Mouse (Mus musculus): ENCODE data around the gene Cxcl9. TPM values are rescaled to one million over a fixed set of nuclear protein-coding genes. Genes with fewer than 3 reads are reported as not detected.
"Not testable (repeated sequence)": the region's sequence is repeated elsewhere in the genome, so short reads cannot be mapped to it uniquely, and the experiment has no call there.

Gene Cxcl9
- polyA plus RNA-seq, 1 experiment from 2014 or later, result not detected

DNA sequence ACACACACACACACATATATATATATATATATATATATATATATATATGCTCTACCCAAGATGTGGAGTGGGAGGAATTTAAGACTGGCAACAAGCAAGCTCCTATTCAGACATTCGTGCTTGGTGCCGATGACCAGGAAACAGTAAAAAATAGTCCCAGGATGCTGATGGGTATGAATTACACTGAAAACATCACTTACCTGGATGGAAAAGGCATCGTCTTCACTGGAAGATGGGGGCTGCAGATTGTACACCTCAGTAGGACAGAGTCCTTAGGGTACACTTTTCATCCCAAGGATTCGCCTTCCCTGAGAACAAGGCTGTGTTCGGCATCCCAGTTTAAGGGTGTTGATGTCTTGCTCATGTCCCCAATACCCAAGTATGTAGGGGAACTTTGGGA, 36.1 kb upstream of the Cxcl9 start:
- ATAC-seq (ENCODE audit: low FRiP score, low read depth), result no peak
- H3K27ac ChIP-seq (replicated peaks), result no peak overlapping the region
- no peaks in the 10 kb centered on the region for H3K27me3 ChIP-seq
- H3K4me1 ChIP-seq, result no peaks in the 10 kb centered on the region
- no peak overlapping the region for H3K9ac ChIP-seq (replicated peaks)
- H3K4me2 ChIP-seq (replicated peaks), result no peak overlapping the region
- no peaks in the 10 kb centered on the region for H3K9me3 ChIP-seq
- H3K4me3 ChIP-seq, result no peak overlapping the region
- no peaks in the 10 kb centered on the region for H3K36me3 ChIP-seq
- 87% methylated on average over 5 of the region's 5 CpGs for WGBS

DNA sequence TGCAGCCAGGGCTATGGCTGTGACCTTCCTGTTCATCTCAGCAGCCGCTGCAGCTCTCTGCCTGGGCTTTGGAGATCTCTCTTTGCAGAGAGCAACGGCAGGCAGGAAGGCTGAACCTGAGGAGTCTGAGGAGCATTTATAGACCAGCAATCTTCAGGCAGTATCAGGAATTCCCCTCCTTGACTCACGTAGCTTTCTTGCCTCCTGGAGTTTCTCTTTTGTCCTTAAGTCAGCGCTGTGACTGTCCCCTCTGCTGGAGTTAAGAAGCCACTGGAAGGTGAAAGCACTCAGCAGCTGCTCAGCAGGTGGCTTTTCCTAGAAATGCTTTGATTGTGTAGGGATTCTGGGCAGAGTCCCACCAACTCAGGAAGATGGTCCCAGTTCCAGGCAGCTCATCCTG, 35.3 kb upstream of the Cxcl9 start:
- WGBS, result 13% methylated on average over 4 of the region's 4 CpGs

GRCm38 (mm10) chr5:92358767-92359455, 31.0 kb upstream of the Cxcl9 start:
- no peak for ATAC-seq (ENCODE audit: low FRiP score, low read depth)
- no peaks in the 10 kb centered on the region for H3K4me1 ChIP-seq
- H3K4me3 ChIP-seq, result no peak overlapping the region
- WGBS, result 72% methylated on average over 11 of the region's 11 CpGs
- no peaks in the 10 kb centered on the region for H3K27me3 ChIP-seq
- no peaks in the 10 kb centered on the region for H3K9me3 ChIP-seq
- no peak overlapping the region for H3K9ac ChIP-seq (replicated peaks)
- H3K27ac ChIP-seq (replicated peaks), result no peak overlapping the region
- no peak overlapping the region for H3K4me2 ChIP-seq (replicated peaks)
- no peaks in the 10 kb centered on the region for H3K36me3 ChIP-seq

More for the DNA sequence above, 35.3 kb upstream of the Cxcl9 start:
- Histone ChIP-seq H3K4me2 (replicated peaks) (no peak overlapping the region), H3K27ac (replicated peaks) (no peak overlapping the region), H3K27me3 (no peaks in the 10 kb centered on the region), H3K4me1 (no peaks in the 10 kb centered on the region), H3K36me3 (no peaks in the 10 kb centered on the region), H3K9ac (replicated peaks) (no peak overlapping the region), H3K4me3 (no peak overlapping the region), H3K9me3 (no peaks in the 10 kb centered on the region)
- no peak for ATAC-seq (ENCODE audit: low FRiP score, low read depth)

- Histone ChIP-seq H3K27ac (replicated peaks) (no peak overlapping the region), H3K9ac (replicated peaks) (no peak overlapping the region), H3K9me3 (no peaks in the 10 kb centered on the region), H3K4me3 (no peak overlapping the region), H3K4me1 (no peaks in the 10 kb centered on the region), H3K36me3 (no peaks in the 10 kb centered on the region), H3K4me2 (replicated peaks) (no peak overlapping the region), H3K27me3 (no peaks in the 10 kb centered on the region)
- no peak for ATAC-seq (ENCODE audit: low FRiP score, low read depth)
- WGBS, result 58% methylated on average over 12 of the region's 12 CpGs
Observed at GRCm38 (mm10) chr5:92358033-92358432, 30.2 kb upstream of the Cxcl9 start.

DNA sequence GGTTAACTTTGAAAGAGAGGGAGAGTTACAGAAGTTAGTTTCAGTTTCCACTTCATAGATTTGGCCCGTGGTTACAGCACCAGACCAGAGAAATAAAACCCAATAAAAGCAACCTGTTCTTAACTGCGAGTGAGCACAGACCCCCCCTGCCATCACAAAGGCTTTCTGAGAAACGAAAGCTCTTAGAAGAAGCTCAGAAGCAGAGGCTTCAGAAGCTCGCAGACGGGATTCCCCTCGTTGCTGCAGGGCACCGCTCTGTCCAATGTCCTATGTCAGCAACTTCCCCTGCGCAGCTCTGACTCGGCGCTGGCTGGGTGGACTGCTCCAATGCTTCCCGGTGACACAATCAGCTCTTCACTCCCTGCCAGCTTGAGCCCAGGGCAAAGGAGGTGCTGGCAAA, 25.6 kb upstream of the Cxcl9 start:
- H3K36me3 ChIP-seq, result no peaks in the 10 kb centered on the region
- H3K9ac ChIP-seq (replicated peaks), result no peak overlapping the region
- no peak overlapping the region for H3K4me3 ChIP-seq
- ATAC-seq (ENCODE audit: low FRiP score, low read depth), result no peak
- no peaks in the 10 kb centered on the region for H3K9me3 ChIP-seq
- H3K27ac ChIP-seq (replicated peaks), result no peak overlapping the region
- no peaks in the 10 kb centered on the region for H3K4me1 ChIP-seq
- H3K4me2 ChIP-seq (replicated peaks), result no peak overlapping the region; the same call in 1 of the 2 replicates
- no peaks in the 10 kb centered on the region for H3K27me3 ChIP-seq
- 57% methylated on average over 11 of the region's 11 CpGs for WGBS

DNA sequence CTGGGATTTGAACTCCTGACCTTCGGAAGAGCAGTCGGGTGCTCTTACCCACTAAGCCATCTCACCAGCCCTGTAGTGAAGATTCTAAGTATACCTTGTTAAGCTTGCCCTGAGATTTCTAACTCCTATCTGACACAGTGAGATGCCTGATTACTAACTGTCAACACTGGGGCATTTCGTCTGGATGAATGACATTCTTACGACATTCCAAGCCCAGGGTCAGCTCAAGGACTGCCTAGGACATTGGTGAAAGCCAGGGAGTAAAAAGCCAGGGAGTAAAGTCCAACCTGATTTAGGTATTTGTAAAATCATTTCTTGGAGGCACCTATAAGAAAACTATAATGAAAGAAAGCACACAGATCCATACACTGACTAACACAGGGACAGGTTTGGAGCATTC, 24.8 kb upstream of the Cxcl9 start:
- 77% methylated on average over 4 of the region's 4 CpGs for WGBS
- not testable (repeated sequence) for H3K9me3 ChIP-seq; H3K4me3 ChIP-seq; H3K36me3 ChIP-seq; H3K9ac ChIP-seq (replicated peaks); ATAC-seq (ENCODE audit: low FRiP score, low read depth); H3K4me1 ChIP-seq; H3K27me3 ChIP-seq; H3K4me2 ChIP-seq (replicated peaks); H3K27ac ChIP-seq (replicated peaks)

- no peak for ATAC-seq (ENCODE audit: low FRiP score, low read depth)
- 85% methylated on average over 7 of the region's 7 CpGs for WGBS
- H3K4me1 ChIP-seq, result no peaks in the 10 kb centered on the region
- peaks cover 10% of the 10 kb centered on the region; the same call in 1 of the 2 replicates for H3K27me3 ChIP-seq
- no peak overlapping the region for H3K27ac ChIP-seq (replicated peaks)
- H3K4me3 ChIP-seq, result no peak overlapping the region
- H3K4me2 ChIP-seq (replicated peaks), result no peak overlapping the region
- H3K9me3 ChIP-seq, result no peaks in the 10 kb centered on the region
- no peaks in the 10 kb centered on the region for H3K36me3 ChIP-seq
- no peak overlapping the region for H3K9ac ChIP-seq (replicated peaks)
Observed at GRCm38 (mm10) chr5:92349731-92350130, 21.9 kb upstream of the Cxcl9 start.

- ATAC-seq (ENCODE audit: low FRiP score, low read depth), result peak; percentile 66; the same call in 1 of the 2 replicates
- Histone ChIP-seq H3K9ac (replicated peaks) (no peak within 1 kb of the TSS), H3K27me3 (peaks cover 10% of the 10 kb centered on the region; the same call in 1 of the 2 replicates), H3K36me3 (no peaks in the 10 kb centered on the region), H3K9me3 (no peaks in the 10 kb centered on the region), H3K4me1 (no peaks in the 10 kb centered on the region), H3K27ac (replicated peaks) (no peak within 1 kb of the TSS), H3K4me3 (no peak within 1 kb of the TSS; the same call in 1 of the 2 replicates), H3K4me2 (replicated peaks) (peak within 1 kb of the TSS; percentile 36)
- 27% methylated on average over 14 of the region's 14 CpGs for WGBS
Observed at GRCm38 (mm10) chr5:92348794-92349413, 21.0 kb upstream of the Cxcl9 start, which contains the start of gene Cxcl10. Gene Cxcl10, minus strand, starts transcription at chr5:92348889.

- WGBS, result 89% methylated on average over 8 of the region's 8 CpGs
- Histone ChIP-seq H3K9me3 (no peaks in the 10 kb centered on the region), H3K4me3 (no peak overlapping the region), H3K27me3 (peaks cover 10% of the 10 kb centered on the region; the same call in 1 of the 2 replicates), H3K27ac (replicated peaks) (no peak overlapping the region), H3K4me2 (replicated peaks) (no peak overlapping the region), H3K36me3 (no peaks in the 10 kb centered on the region), H3K9ac (replicated peaks) (no peak overlapping the region), H3K4me1 (no peaks in the 10 kb centered on the region)
- no peak for ATAC-seq (ENCODE audit: low FRiP score, low read depth)
Observed at GRCm38 (mm10) chr5:92345006-92345405, 17.1 kb upstream of the Cxcl9 start.

DNA sequence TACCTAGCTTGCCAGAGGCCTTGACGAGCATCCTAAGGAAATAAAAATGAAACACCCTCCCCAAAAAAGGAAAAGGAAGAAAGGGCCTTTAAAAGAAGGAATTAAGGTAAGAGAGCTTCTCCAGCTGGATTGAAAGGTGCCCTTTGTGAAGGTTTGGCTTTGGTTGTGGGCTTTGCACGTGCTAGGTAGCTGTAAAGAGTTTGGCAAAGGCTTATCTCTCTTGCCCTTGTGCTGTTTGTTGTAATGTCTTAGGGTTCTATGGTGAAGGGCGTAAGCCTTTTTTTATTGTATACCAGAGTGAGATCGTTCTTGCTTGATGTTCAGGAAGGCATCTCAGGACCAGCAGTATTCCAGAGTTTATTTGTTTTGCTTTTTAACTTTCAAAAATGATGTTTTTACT, 12.7 kb upstream of the Cxcl9 start:
- no peak for ATAC-seq (ENCODE audit: low FRiP score, low read depth)
- H3K9me3 ChIP-seq, result no peaks in the 10 kb centered on the region

DNA sequence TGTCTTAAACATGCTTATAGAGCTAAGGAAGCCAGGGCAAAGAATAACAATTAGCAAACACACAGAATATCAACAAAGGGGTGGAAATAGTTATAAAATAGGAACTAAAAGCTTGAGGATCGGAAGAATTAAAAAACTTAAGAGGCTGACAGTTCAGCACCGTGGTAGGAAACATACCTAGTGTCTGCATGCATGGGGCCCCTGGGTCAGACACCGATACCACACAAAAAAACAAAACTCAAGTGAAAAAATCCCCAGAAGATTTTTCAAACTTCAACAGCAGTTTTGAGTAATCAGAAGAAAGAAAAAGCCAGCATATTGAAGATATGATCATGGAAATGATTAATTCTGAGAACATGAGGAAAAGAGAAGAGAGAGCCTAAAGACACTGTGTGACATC, 8.9 kb upstream of the Cxcl9 start:
- no peaks in the 10 kb centered on the region for H3K36me3 ChIP-seq
- no peaks in the 10 kb centered on the region for H3K9me3 ChIP-seq
- H3K27ac ChIP-seq (replicated peaks), result no peak overlapping the region
- WGBS, result 85% methylated on average over 3 of the region's 3 CpGs
- H3K27me3 ChIP-seq, result no peaks in the 10 kb centered on the region
- no peak overlapping the region for H3K4me2 ChIP-seq (replicated peaks)
- no peak overlapping the region for H3K4me3 ChIP-seq
- ATAC-seq (ENCODE audit: low FRiP score, low read depth), result no peak
- H3K9ac ChIP-seq (replicated peaks), result no peak overlapping the region
- no peaks in the 10 kb centered on the region for H3K4me1 ChIP-seq

More for the DNA sequence above, 12.7 kb upstream of the Cxcl9 start:
- H3K4me3 ChIP-seq, result no peak overlapping the region
- no peaks in the 10 kb centered on the region for H3K4me1 ChIP-seq
- no peak overlapping the region for H3K9ac ChIP-seq (replicated peaks)
- H3K27ac ChIP-seq (replicated peaks), result no peak overlapping the region
- no peaks in the 10 kb centered on the region for H3K36me3 ChIP-seq
- WGBS, result 80% methylated on average over 4 of the region's 4 CpGs
- no peak overlapping the region for H3K4me2 ChIP-seq (replicated peaks)
- H3K27me3 ChIP-seq, result no peaks in the 10 kb centered on the region

GRCm38 (mm10) chr5:92332359-92332840, 4.5 kb upstream of the Cxcl9 start:
- no peaks in the 10 kb centered on the region for H3K36me3 ChIP-seq
- no peaks in the 10 kb centered on the region for H3K9me3 ChIP-seq
- ATAC-seq (ENCODE audit: low FRiP score, low read depth), result no peak
- H3K9ac ChIP-seq (replicated peaks), result no peak overlapping the region
- no peak overlapping the region for H3K27ac ChIP-seq (replicated peaks)
- no peak overlapping the region for H3K4me2 ChIP-seq (replicated peaks)
- WGBS, result 79% methylated on average over 9 of the region's 9 CpGs
- no peaks in the 10 kb centered on the region for H3K4me1 ChIP-seq
- no peak overlapping the region for H3K4me3 ChIP-seq
- H3K27me3 ChIP-seq, result no peaks in the 10 kb centered on the region

Data from midbrain, embryonic 12.5 days (tissue).